Mouse (Mus musculus): ENCODE data around the gene Sema4b.

GRCm38 (mm10) chr7:80177438-80177837 is 9.2 kb upstream of the Sema4b start:
- TF ChIP-seq CTCF (IDR thresholded peaks at IDR 0.05; ENCODE audit: control insufficient read depth, insufficient read depth, low read length) (no peak), POLR2A (IDR thresholded peaks at IDR 0.05; ENCODE audit: borderline replicate concordance, control insufficient read depth, low read depth, low read length) (no peak)
